Mouse (Mus musculus) stomach, embryonic 16.5 days (tissue): ENCODE data around the gene Acpp. TPM values are rescaled to one million over a fixed set of nuclear protein-coding genes. Genes with fewer than 3 reads are reported as not detected.
A peak's percentile ranks its signal among the peaks of the same experiment; 100 is the strongest.

Source experiments
- ATAC-seq: fragments of 200-750 bp; cut with Nextera tagmentation; 2 replicates; pipeline ENCODE4 v1.8.0; 2017; ENCODE audit warnings: moderate number of reproducible peaks, moderate TSS enrichment; ENCODE audit not compliant: insufficient read depth, low FRiP score
- H3K27ac ChIP-seq: fragments of 300-500 bp; sonication (generic); 2 replicates; pipeline ENCODE4 v1.5.1; 2014; ENCODE audit warnings: low read length
- H3K27me3 ChIP-seq: fragments of 300-500 bp; sonication (generic); 2 replicates; pipeline ENCODE4 v1.6.1; 2014; ENCODE audit warnings: low read length, control low read depth, mixed read lengths; ENCODE audit not compliant: control insufficient read depth, insufficient read depth
- H3K36me3 ChIP-seq: fragments of 300-500 bp; sonication (generic); 2 replicates; pipeline ENCODE4 v1.6.1; 2014; ENCODE audit warnings: low read length; ENCODE audit not compliant: control insufficient read depth, insufficient read depth
- H3K4me1 ChIP-seq: fragments of 300-500 bp; sonication (generic); 2 replicates; pipeline ENCODE4 v1.6.1; 2014; ENCODE audit warnings: low read length, control low read depth, mixed read lengths; ENCODE audit not compliant: control insufficient read depth, insufficient read depth
- H3K4me2 ChIP-seq: fragments of 300-500 bp; sonication (generic); 2 replicates; pipeline ENCODE4 v1.6.1; 2014; ENCODE audit warnings: low read depth, low read length, mixed read lengths
- H3K4me3 ChIP-seq: fragments of 300-500 bp; sonication (generic); replicated peaks from 2 replicates; pipeline ENCODE4 v1.5.1; 2014; ENCODE audit warnings: mild to moderate bottlenecking, low read length
- H3K9ac ChIP-seq: fragments of 300-500 bp; sonication (generic); 2 replicates; pipeline ENCODE4 v1.6.1; 2014; ENCODE audit warnings: low read length
- H3K9me3 ChIP-seq: fragments of 300-500 bp; sonication (generic); replicated peaks from 2 replicates; pipeline ENCODE4 v1.6.1; 2016; ENCODE audit warnings: low read length, control low read depth; ENCODE audit not compliant: control insufficient read depth
- WGBS: fragments of 180-500 bp; shearing (Covaris S2); extraction: QIAGEN DNeasy Blood & Tissue Kit; methylation state at CpG from one replicate; pipeline ENCODE4 v1.1.7; 2014; 5-methylcytosine and 5-hydroxymethylcytosine counted together
- polyA plus RNA-seq: library from polyadenylated mRNA; unstranded; fragments of >200 nt; fragmentation: Nextera tagmentation; extraction: Ambion mirVana; gene quantifications from 2 replicates; pipeline ENCODE4 v1.2.1, GENCODE M21; 2015

Acpp gene
- polyA plus RNA-seq, 1 experiment from 2014 or later = 1.5 TPM

DNA sequence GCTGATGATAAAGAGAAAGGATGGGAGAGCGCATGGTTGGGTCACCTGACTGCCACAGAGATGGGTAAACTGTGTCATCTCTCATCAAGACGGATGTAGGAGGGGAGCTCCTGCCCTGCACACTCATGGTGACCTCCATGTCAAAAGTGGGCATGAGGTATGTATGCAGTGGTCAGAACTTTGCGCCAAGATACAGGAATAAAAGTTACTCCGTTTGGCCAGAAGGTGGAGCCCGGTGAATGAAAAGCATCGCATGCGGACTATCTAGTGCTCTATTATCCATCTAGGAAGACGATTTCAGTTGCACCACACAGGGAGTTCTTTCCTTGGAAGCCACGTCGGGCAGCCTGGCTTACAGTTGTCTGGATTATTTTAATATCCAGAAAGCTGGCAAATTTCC lies 22.0 kb downstream of the Acpp start:
- Histone ChIP-seq H3K9me3 (no peaks in the 10 kb centered on the region), H3K27ac (no peak overlapping the region), H3K36me3 (no peaks in the 10 kb centered on the region), H3K27me3 (no peaks in the 10 kb centered on the region), H3K4me1 (no peaks in the 10 kb centered on the region), H3K9ac (no peak overlapping the region), H3K4me2 (no peak overlapping the region), H3K4me3 (no peak overlapping the region)
- no peak; the same call in 1 of the 2 replicates for ATAC-seq
- 7% methylated on average over 10 of the region's 10 CpGs for WGBS

DNA sequence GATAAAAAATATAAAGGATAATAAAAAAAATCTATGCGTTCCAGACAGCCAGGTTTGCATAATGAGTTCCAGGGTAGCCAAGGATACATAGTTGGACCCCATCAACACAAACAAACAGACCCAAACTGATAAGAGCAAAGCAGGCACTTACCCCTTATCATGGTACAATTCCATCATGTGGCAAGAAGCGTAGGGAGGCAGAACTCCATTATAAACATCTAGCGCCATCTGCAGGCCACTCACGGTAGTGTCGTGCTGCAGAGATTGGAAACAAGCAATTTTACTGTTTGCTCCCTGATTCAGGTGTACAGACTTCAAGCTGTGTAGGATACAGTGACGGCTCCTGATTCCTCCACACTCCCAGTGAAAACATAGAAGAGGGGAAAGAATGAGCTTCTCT lies 30.8 kb downstream of the Acpp start:
- Histone ChIP-seq H3K9me3 (no peaks in the 10 kb centered on the region), H3K4me3 (no peak overlapping the region), H3K27me3 (no peaks in the 10 kb centered on the region), H3K36me3 (no peaks in the 10 kb centered on the region), H3K9ac (no peak overlapping the region), H3K4me1 (no peaks in the 10 kb centered on the region), H3K4me2 (no peak overlapping the region), H3K27ac (no peak overlapping the region)
- ATAC-seq = no peak
- 10% methylated on average over 6 of the region's 6 CpGs for WGBS

DNA sequence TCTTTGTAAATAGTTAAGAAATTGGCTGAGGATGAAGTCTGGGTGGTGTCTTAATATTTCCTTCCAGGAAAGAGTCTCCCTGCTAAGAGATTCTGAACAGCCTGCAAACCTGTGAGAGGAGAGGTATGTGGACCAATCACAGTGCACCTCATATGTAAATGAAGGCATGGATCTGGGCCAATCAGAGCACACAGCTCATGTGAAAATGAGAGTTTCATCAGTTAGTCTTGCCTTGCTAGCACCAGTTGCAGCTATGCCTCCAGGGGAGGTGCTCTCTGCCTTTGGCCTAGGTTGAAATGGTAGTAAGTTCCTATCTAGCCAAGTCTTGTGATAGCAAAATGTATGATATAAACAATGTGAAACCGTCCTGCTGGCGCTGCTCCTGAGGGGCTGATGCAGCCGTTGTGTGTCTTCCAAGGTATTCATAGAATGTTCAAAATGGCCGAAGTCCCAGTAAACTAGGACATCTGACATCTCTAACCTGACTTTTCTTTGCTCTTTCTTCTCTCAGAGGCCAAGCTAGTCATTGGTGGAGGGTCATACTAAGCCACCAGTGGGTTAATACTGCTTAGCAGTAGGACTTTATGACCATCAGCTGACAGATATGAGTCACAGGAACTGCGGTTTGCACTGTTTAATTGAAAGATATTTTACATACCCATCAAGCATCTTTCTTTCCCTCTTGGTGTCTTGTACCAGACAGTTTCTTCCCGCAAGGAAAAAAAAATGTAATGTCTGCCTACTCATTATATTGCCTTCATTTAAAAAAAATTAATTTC lies 32.0 kb downstream of the Acpp start:
- Histone ChIP-seq H3K27me3 (no peaks in the 10 kb centered on the region), H3K9ac (no peak overlapping the region), H3K4me1 (no peaks in the 10 kb centered on the region), H3K4me3 (no peak overlapping the region), H3K27ac (no peak overlapping the region), H3K9me3 (no peaks in the 10 kb centered on the region), H3K36me3 (no peaks in the 10 kb centered on the region), H3K4me2 (no peak overlapping the region)
- no peak for ATAC-seq
- 77% methylated on average over 6 of the region's 6 CpGs for WGBS

DNA sequence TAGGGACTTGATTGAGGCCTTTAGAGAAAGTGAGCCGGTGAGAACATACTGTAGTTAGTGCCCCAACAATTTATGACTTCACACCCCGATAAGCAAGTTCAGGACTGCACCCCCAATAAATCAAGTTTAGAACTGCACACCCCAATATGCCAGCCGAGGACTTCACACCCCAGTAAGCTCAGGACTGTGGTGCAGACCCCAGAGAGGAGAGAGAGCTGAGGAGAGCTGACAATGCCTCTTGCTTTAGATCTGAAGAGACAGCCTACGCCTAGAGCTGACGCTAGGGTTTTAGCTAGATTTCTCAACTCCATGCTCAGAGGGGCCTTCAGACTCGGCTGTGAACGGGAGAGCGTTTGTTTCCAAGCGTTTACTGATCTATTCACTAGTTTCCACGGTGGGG lies 32.7 kb downstream of the Acpp start:
- Histone ChIP-seq H3K36me3 (no peaks in the 10 kb centered on the region), H3K9me3 (no peaks in the 10 kb centered on the region), H3K27ac (peak overlapping the region; percentile 54), H3K27me3 (no peaks in the 10 kb centered on the region), H3K4me1 (no peaks in the 10 kb centered on the region), H3K9ac (no peak overlapping the region), H3K4me2 (no peak overlapping the region), H3K4me3 (no peak overlapping the region)
- WGBS = 64% methylated on average over 10 of the region's 10 CpGs
- ATAC-seq = no peak

DNA sequence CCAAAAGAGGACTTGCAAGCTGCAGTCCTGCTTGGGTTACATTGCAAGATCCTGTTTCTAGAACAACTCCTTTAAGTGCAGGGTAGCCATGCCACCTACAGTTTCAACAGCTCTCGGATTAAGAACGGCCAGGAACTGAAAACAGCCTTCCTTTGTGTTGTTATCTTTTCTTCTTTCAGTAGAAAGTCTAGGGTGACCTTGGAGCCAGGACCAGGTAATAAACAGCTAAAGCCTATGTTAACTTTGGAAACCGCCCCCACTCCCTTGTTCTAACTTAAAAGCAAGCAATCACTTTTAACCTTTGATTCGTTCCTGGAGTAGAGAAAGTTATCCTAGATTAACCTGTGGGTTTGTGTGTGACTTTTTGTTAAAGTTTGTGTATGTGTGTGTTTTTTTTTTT lies 33.2 kb downstream of the Acpp start:
- H3K4me3 ChIP-seq = no peak overlapping the region
- 55% methylated on average over 4 of the region's 4 CpGs for WGBS
- 0 out of 2 replicates have a peak overlapping the region, but pooled peaks have one; percentile 56 for H3K27ac ChIP-seq
- H3K4me2 ChIP-seq = no peak overlapping the region
- H3K9me3 ChIP-seq = no peaks in the 10 kb centered on the region
- peak; percentile 66; the same call in 1 of the 2 replicates for ATAC-seq
- no peak overlapping the region for H3K9ac ChIP-seq
- H3K27me3 ChIP-seq = no peaks in the 10 kb centered on the region
- no peaks in the 10 kb centered on the region for H3K4me1 ChIP-seq
- no peaks in the 10 kb centered on the region for H3K36me3 ChIP-seq

DNA sequence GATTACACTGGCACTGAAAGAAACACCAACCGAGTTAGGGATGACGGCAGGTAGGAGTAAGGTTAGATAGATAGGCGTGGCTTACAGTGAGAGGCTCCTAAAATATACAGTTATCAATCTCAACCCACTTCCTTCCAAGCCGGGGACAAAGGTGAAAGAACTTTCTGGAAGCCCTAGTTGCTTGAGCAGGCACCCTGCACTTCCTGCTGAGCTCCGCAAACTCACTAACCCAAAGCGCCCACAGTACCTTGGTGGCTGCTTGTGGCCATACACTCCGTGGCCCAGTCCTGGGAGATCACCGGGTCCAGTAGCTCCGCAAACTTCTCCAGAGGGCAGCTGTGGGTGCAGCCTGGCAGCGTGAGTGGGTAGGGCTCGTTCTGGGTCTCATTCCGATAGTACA lies 37.0 kb downstream of the Acpp start:
- no peaks in the 10 kb centered on the region for H3K4me1 ChIP-seq
- H3K9me3 ChIP-seq = no peaks in the 10 kb centered on the region
- H3K27me3 ChIP-seq = no peaks in the 10 kb centered on the region
- 67% methylated on average over 12 of the region's 12 CpGs for WGBS
- H3K4me3 ChIP-seq = no peak overlapping the region
- no peak overlapping the region for H3K27ac ChIP-seq
- no peaks in the 10 kb centered on the region for H3K36me3 ChIP-seq
- no peak overlapping the region for H3K4me2 ChIP-seq
- no peak for ATAC-seq
- H3K9ac ChIP-seq = no peak overlapping the region

DNA sequence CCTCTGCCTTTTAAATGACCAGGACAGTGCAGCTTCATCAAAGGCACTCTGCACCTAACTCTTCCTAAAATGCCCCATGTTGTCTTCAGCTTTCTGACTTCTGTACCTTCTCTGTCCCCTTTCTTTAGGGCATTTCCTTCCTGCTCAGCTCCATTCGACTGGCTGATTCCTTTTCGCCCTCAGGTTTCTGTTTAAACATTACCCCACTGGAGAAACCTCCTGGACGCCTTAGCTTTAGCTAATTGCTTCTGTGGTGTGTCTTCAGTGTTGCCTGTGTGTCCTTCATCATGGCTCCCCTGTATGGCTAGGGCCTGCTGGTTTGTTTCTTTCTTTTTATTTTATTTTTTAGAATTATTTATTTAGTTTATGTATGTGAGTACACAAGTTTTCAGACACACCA lies 40.5 kb downstream of the Acpp start:
- no peak overlapping the region for H3K4me2 ChIP-seq
- H3K4me1 ChIP-seq = no peaks in the 10 kb centered on the region
- no peaks in the 10 kb centered on the region for H3K27me3 ChIP-seq
- H3K36me3 ChIP-seq = no peaks in the 10 kb centered on the region
- no peak overlapping the region for H3K9ac ChIP-seq
- no peak overlapping the region for H3K27ac ChIP-seq
- WGBS = 66% methylated on average over 3 of the region's 3 CpGs
- H3K4me3 ChIP-seq = no peak overlapping the region
- no peak for ATAC-seq
- no peaks in the 10 kb centered on the region for H3K9me3 ChIP-seq

DNA sequence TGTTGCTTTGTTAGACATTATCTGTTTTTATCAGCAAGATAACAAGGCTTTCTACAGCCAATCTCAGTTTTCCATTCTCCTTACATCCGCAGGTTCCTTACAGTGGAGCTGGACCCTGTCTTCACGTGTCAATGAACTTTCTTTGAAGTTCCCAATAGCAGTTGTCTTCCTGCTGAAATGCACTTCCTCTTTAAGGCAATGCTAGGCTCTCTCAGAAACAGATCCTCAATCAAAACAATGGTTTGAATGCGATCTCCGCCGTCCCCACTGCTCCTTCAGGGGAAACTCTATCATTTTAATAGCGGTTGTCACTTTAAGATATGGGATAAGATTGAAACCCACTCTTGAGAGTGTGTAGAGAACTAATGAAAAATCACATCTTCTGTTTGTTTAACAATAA lies 52.6 kb downstream of the Acpp start:
- ATAC-seq = no peak

DNA sequence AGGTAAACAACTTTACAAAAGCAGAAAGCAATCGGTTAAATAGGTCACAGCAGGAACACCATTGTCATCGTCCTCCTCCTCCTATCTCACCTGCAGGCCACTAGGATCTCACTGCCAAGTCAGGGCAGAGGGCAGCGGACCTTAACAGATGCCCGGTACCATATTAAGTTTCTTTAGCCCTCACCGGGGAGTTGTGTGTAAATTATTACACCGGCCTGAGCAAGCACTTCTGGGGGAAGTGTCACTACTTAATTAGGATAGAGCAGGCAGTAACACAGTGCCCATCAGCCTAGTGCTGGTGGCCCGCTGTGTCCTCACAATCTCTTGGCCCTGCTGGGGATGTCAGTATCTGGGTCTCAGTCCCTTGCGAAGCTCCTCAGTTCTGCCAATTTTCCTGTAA lies 55.0 kb downstream of the Acpp start:
- WGBS = 44% methylated on average over 8 of the region's 8 CpGs
- no peak overlapping the region for H3K27ac ChIP-seq

More for the DNA sequence above, 52.6 kb downstream of the Acpp start:
- no peaks in the 10 kb centered on the region for H3K27me3 ChIP-seq
- H3K4me1 ChIP-seq = no peaks in the 10 kb centered on the region
- no peak overlapping the region for H3K27ac ChIP-seq
- H3K9ac ChIP-seq = no peak overlapping the region
- no peak overlapping the region for H3K4me2 ChIP-seq
- H3K9me3 ChIP-seq = no peaks in the 10 kb centered on the region
- H3K36me3 ChIP-seq = no peaks in the 10 kb centered on the region
- WGBS = 45% methylated on average over 6 of the region's 6 CpGs
- H3K4me3 ChIP-seq = no peak overlapping the region

More for the DNA sequence above, 55.0 kb downstream of the Acpp start:
- Histone ChIP-seq H3K4me2 (no peak overlapping the region), H3K4me1 (no peaks in the 10 kb centered on the region), H3K9me3 (no peaks in the 10 kb centered on the region), H3K27me3 (no peaks in the 10 kb centered on the region), H3K4me3 (no peak overlapping the region), H3K9ac (no peak overlapping the region), H3K36me3 (no peaks in the 10 kb centered on the region)
- no peak for ATAC-seq
